Comparison of ENCODE assay signal across 8 mouse cellular contexts in genomic region chr17:24960135-24960851, GRCm38 (mm10). TPM values are rescaled to one million over a fixed set of nuclear protein-coding genes. Genes with fewer than 3 reads are reported as not detected.
DNase-seq lines count a peak whose midpoint lies in the region; ATAC-seq and TF ChIP-seq lines count a peak whose summit lies in the region.

Gene Jpt2 (minus strand): TSS chr17:24960689.

- DNase-seq in ZHBTc4 (ENCODE audit: low read depth, low spot score) = peak; percentile 100
- peak; percentile 97 to 99 for DNase-seq in cerebellum, postnatal 36 days
- DNase-seq in frontal cortex, postnatal 36 days (ENCODE audit: low spot score in 2 of 2) = peak; percentile 95 to 98
- peak; percentile 99 for DNase-seq in hindbrain, postnatal 0 days (ENCODE audit: low spot score)
- DNase-seq in left cerebral cortex, adult 2 months (ENCODE audit: extremely low spot score in 1 of 2, low spot score in 2 of 2) = peak; percentile 96 to 97
- DNase-seq in retina, postnatal 7 days (ENCODE audit: low read depth, low spot score) = peak; percentile 97
- DNase-seq in urinary bladder, adult 18-20 months (ENCODE audit: low spot score in 2 of 2) = peak; percentile 95 to 98

- H3K79me2 ChIP-seq in macrophage (ENCODE audit: inconsistent target) = peaks cover 48% of the 10 kb centered on the region

- H3K27me3 ChIP-seq in hindbrain, postnatal 0 days (ENCODE audit: insufficient read depth, low read length) = no peaks in the 10 kb centered on the region

- peak within 1 kb of the TSS; percentile 87 for H3K4me3 ChIP-seq in hindbrain, postnatal 0 days (ENCODE audit: low read length)
- peak within 1 kb of the TSS; percentile 91 for H3K4me3 ChIP-seq in left cerebral cortex, adult 2 months
- H3K4me3 ChIP-seq in macrophage (ENCODE audit: inconsistent target) = peak within 1 kb of the TSS; percentile 84

- H3K9me3 ChIP-seq in hindbrain, postnatal 0 days (ENCODE audit: low read length) = no peaks in the 10 kb centered on the region

- peaks cover 17% of the 10 kb centered on the region for H3K36me3 ChIP-seq in hindbrain, postnatal 0 days (ENCODE audit: insufficient read depth, low read length)
- H3K36me3 ChIP-seq in macrophage (ENCODE audit: inconsistent target) = peaks cover 19% of the 10 kb centered on the region

- TF ChIP-seq CTCF in hindbrain, postnatal 0 days (IDR thresholded peaks at IDR 0.05; ENCODE audit: low read depth) = peak; percentile 67
- TF ChIP-seq CTCF in left cerebral cortex, adult 2 months (IDR thresholded peaks at IDR 0.05) = peak; percentile 48

- H3K4me1 ChIP-seq in hindbrain, postnatal 0 days (ENCODE audit: insufficient read depth, low read length) = 0 out of 2 replicates have a peak, but pooled peaks cover 5% of the 10 kb centered on the region

- peak within 1 kb of the TSS; percentile 80 for H3K9ac ChIP-seq in hindbrain, postnatal 0 days (replicated peaks; ENCODE audit: low read length)

- peak within 1 kb of the TSS; percentile 81 for H3K4me2 ChIP-seq in hindbrain, postnatal 0 days (ENCODE audit: low read depth, low read length)

- under 1% methylated on average over 59 of the region's 59 CpGs for WGBS in hindbrain, postnatal 0 days
- WGBS in macrophage (ENCODE audit: missing documents) = 2% methylated on average over 59 of the region's 59 CpGs

- intact Hi-C loops in left cerebral cortex, adult 2 months (cut with DNase I) = no loop called here

- ATAC-seq in hindbrain, postnatal 0 days = peak; percentile 100

- peak within 1 kb of the TSS; percentile 84 for H3K27ac ChIP-seq in hindbrain, postnatal 0 days
- peak within 1 kb of the TSS; percentile 53; the same call in 1 of the 2 replicates for H3K27ac ChIP-seq in left cerebral cortex, adult 2 months
- peak within 1 kb of the TSS; percentile 48 for H3K27ac ChIP-seq in macrophage

RNA-seq across cellular contexts. Expression of gene Jpt2, which starts in this region (rescaled TPM):
- total RNA-seq in hindbrain, postnatal 0 days (2014; rRNA removed) = 57.0 and 61.2 TPM in 2 replicates
- 63.1 and 68.5 TPM in 2 replicates for polyA plus RNA-seq in hindbrain, postnatal 0 days (2015; fragmentation: Nextera tagmentation; extraction: Ambion mirVana)
- total RNA-seq in left cerebral cortex, adult 2 months (2021) = 1 to 10 TPM; 5.3 to 6.9 TPM
- 10 to 100 TPM in 21 of 26 experiments, 1 to 10 TPM in 5; 5.2 to 38.2 (median 13.2) TPM for total RNA-seq in macrophage (2018; cell fraction: chromatin; rRNA removed)
- 10 to 100 TPM; 17.2 to 28.1 (median 23.0) TPM for total RNA-seq in macrophage (2018; cell fraction: cytosol; rRNA removed)
- 10 to 100 TPM in 18 of 26 experiments, 1 to 10 TPM in 8; 5.7 to 42.1 (median 13.7) TPM for total RNA-seq in macrophage (2018; cell fraction: nucleus; rRNA removed)
- 22.2 to 58.8 TPM (median 31.5 TPM) in 3 replicates for polyA plus RNA-seq in macrophage (2018)

Comparison
In these comparisons a context has a peak if more than half of its experiments do, and no peak if none do; other contexts are left out.
1. Peak in every context shown above with its lines: DNase-seq, ATAC-seq, H3K4me3 ChIP-seq and H3K27ac ChIP-seq.